ENCODE assay signal across 22 mouse cellular contexts in genomic region chr5:132302778-132303177, GRCm38 (mm10).
DNase-seq lines count a peak whose midpoint lies in the region; ATAC-seq and TF ChIP-seq lines count a peak whose summit lies in the region.
"Had no signal": no experiment of that assay in that cellular context is flagged by ENCODE, and none has a peak within 500 bp of the region (broad histone marks: within the 10 kb centered on the region; RNA-seq: fewer than 3 reads in every experiment).

No protein-coding gene starts in this region.

- no peaks in the 10 kb centered on the region for H3K36me3 ChIP-seq in liver, embryonic 11.5 days (ENCODE audit: control insufficient read depth, insufficient read depth, low read length)
- no peaks in the 10 kb centered on the region for H3K36me3 ChIP-seq in G1E (replicated peaks)
- H3K36me3 ChIP-seq: embryonic facial prominence, embryonic 10.5 days; embryonic facial prominence, embryonic 12.5 days; forebrain, embryonic 15.5 days had no signal

- WGBS in liver, embryonic 11.5 days: 51% methylated on average over 4 of the region's 4 CpGs

- no peak overlapping the region for H3K4me2 ChIP-seq in liver, embryonic 11.5 days
- H3K4me2 ChIP-seq: embryonic facial prominence, embryonic 12.5 days; forebrain, embryonic 13.5 days; forebrain, embryonic 15.5 days had no signal

- H3K9me3 ChIP-seq in liver, embryonic 11.5 days (ENCODE audit: control insufficient read depth, low read length): no peaks in the 10 kb centered on the region
- H3K9me3 ChIP-seq in G1E (replicated peaks): no peaks in the 10 kb centered on the region
- H3K9me3 ChIP-seq: embryonic facial prominence, embryonic 10.5 days; embryonic facial prominence, embryonic 12.5 days; forebrain, embryonic 13.5 days; forebrain, embryonic 15.5 days had no signal

- H3K4me3 ChIP-seq in liver, embryonic 11.5 days (ENCODE audit: low read depth, low read length): no peak overlapping the region
- H3K4me3 ChIP-seq in G1E (ENCODE audit: low read depth, low read length): no peak overlapping the region
- H3K4me3 ChIP-seq: embryonic facial prominence, embryonic 10.5 days; embryonic facial prominence, embryonic 12.5 days; forebrain, embryonic 13.5 days; forebrain, embryonic 15.5 days had no signal

- TF ChIP-seq CTCF in G1E (IDR thresholded peaks at IDR 0.05; ENCODE audit: low read depth, low read length): no peak

- no peaks in the 10 kb centered on the region for H3K27me3 ChIP-seq in liver, embryonic 11.5 days (replicated peaks; ENCODE audit: control insufficient read depth, insufficient read depth, low read length)
- no peaks in the 10 kb centered on the region for H3K27me3 ChIP-seq in G1E (ENCODE audit: insufficient read depth, low read length)
- H3K27me3 ChIP-seq: CH12.LX; embryonic facial prominence, embryonic 12.5 days; forebrain, embryonic 13.5 days; forebrain, embryonic 15.5 days had no signal

- no peak for DNase-seq in liver, embryonic 11.5 days (ENCODE audit: low spot score)
- DNase-seq in liver: no peak
- DNase-seq in G1E (ENCODE audit: low spot score): no peak
- no peak for DNase-seq in urinary bladder, postnatal 25 days (ENCODE audit: low spot score)
- no peak for DNase-seq in spleen, postnatal 4 days (ENCODE audit: low spot score in 2 of 2)
- DNase-seq: adrenal gland, adult 2 months; adrenal gland, postnatal 10 days; adrenal gland, postnatal 25 days; B cell, adult 2 months; cerebellum, adult 11 months; cerebellum, adult 18-20 months; cerebellum, adult 8-10 months; cerebellum, adult 9-11 months; cerebellum, postnatal 14 days; forebrain, postnatal 0 days had no signal

- no peak overlapping the region for H3K9ac ChIP-seq in liver, embryonic 11.5 days (ENCODE audit: low read depth, low read length)
- H3K9ac ChIP-seq: embryonic facial prominence, embryonic 12.5 days; forebrain, embryonic 13.5 days; forebrain, embryonic 15.5 days; forebrain, postnatal 0 days had no signal

- no peak overlapping the region for H3K27ac ChIP-seq in liver, embryonic 11.5 days (ENCODE audit: low read depth, low read length)
- H3K27ac ChIP-seq: embryonic facial prominence, embryonic 10.5 days; embryonic facial prominence, embryonic 12.5 days; forebrain, embryonic 13.5 days; forebrain, embryonic 15.5 days had no signal

- peaks cover 3% of the 10 kb centered on the region; the same call in 1 of the 2 replicates for H3K4me1 ChIP-seq in liver, embryonic 11.5 days (replicated peaks; ENCODE audit: control insufficient read depth, insufficient read depth, low read length)
- H3K4me1 ChIP-seq in G1E (ENCODE audit: insufficient read depth, low read depth, low read length): peaks cover 54% of the 10 kb centered on the region

- ATAC-seq in liver, embryonic 11.5 days (replicated peaks; ENCODE audit: low FRiP score): peak; percentile 56
- peak; percentile 30; the same call in 1 of the 2 replicates for ATAC-seq in G1E (ENCODE audit: extremely low read depth, insufficient number of reproducible peaks, low FRiP score, poor library complexity, severe bottlenecking)
- ATAC-seq in megakaryocyte progenitor cell, adult 5-6 weeks (replicated peaks; ENCODE audit: poor library complexity): peak; percentile 33; the same call in 1 of the 2 replicates
- ATAC-seq: CD4-positive, CD25-positive, alpha-beta regulatory T cell, adult 4 months; forebrain, embryonic 13.5 days; forebrain, embryonic 15.5 days; forebrain, postnatal 0 days had no signal
